Mouse (Mus musculus) stomach, postnatal 0 days (tissue): ENCODE measurements around the gene Ndnf.

Experiments
- CTCF ChIP-seq: IDR thresholded peaks from 2 replicates; pipeline ENCODE4 v1.5.1; 2016; ENCODE audit warnings: antibody characterized with exemption, low read depth, mild to moderate bottlenecking, moderate library complexity
- EP300 ChIP-seq: optimal IDR thresholded peaks from 2 replicates; pipeline ENCODE3; 2016; ENCODE audit warnings: antibody characterized with exemption

DNA sequence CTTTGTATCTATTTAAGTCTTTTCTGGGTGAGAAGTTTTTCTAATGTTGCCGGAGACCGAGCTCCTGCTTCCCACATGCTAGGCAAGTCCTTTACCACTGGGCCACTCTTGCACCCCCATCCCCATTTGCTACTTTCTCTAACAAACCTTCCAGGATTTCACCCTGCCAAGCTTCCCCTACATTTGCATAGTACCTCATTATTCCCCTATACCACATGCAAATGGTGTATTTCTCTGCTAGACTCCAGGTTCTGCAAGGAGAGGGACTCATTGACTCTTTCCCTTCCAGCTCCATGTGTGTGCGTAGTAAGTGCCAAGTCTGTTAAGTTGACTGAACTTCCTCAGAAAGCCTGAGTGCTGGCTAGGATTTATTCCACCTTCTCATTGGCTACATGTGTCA lies 5.1 kb upstream of the Ndnf start:
- TF ChIP-seq EP300 (no peak), CTCF (no peak)
